Mouse (Mus musculus) mesoderm, embryonic 11.5 days (tissue): Measurements from ENCODE around the gene Zbed3.

Experiments
- DNase-seq: peaks from one replicate; pipeline ENCODE4 v3.0.0-alpha.2; 2012; ENCODE audit warnings: low read depth, low spot score

Zbed3 gene

DNA sequence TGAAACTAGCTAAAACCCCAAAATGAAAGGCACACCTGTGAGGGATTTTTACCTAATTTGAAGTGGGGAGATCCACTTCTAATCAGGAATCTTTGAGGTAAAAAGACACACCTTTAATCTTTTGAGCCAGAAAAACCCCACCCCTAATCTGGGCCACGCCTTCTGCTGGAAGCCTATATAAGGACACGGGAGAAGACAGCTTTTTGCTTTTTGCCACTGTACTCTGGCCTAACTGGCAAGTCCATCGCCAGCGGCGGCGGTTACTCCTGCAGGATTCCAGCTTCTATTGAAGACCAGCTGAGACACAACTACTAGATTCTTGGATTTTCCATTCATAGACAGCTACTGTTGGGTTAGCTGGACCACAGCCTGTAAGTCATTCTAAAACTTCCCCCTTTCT lies at the start of gene Zbed3:
Zbed3 (plus strand) TSS at position 213 of the 400 bp plus-strand sequence.
- DNase-seq: no peak

DNA sequence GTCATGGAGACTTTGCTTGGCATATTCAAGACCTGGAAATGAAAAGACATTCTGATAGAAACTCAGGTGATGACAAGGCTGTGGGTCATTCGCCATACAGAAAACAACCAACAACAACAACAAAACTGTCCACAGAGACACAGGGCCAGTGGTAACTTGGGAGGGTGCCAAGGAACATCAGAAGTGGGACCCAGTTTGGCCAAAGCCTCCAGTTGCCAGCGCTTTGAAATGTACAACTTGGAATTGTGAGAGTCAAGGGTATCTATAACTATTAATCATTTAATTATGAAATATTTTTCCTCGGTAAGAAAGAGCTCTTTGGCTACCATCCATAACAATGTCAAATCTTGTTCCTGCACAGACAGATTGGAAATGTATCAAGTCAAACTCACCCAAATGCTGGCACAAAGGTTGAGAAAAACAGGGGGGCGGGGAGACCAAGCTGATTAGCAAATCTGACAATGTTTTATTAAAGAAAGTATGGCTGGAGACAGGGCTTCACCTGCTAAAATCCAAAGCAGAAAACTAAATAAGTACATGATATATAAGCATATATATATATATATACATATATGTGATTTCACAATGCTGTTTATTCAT lies 44.9 kb upstream of the Zbed3 start:
- no peak for DNase-seq

DNA sequence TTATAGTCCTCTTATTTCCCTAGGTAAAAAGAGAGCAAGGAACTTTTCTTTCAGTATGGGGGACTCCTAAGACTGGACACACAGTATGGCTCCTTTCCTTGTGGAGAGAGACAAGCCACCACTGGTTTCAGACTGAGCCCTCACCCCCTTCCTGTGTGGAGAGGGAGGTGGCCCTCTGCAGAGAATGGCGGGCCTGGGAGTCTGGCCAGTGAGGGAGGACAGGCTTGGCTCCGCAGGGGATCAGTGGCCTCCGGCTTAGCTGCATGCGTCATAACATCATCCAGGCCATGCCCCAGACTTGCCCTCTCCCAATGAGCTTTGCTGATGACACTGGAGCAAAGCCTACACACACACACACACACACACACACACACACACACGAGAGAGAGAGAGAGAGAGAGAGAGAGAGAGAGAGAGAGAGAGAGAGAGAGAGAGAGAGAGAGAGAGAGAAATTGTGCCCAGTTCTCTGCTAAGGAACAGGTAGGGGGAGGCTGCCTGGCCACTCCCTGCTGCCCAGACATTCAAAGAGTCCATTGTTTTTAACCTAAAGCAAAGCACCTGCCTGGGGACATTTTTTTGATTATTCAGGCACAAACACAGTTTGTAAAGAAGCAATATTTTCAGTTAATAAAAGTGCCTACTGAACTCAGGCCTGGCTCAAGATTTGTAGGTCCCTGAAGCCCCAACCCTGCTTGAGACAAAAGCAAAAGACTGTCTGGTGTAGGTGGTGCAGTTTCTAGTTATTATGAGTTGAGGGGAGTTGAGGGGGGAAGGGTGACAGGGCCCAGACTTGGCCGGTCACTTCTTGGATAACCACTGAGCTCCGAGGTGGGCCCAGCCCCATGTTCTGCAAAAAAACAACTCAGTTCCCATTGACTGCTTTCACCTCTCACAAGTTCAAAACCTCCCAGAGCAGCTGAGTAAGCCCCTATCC lies 41.4 kb upstream of the Zbed3 start:
- DNase-seq: no peak

DNA sequence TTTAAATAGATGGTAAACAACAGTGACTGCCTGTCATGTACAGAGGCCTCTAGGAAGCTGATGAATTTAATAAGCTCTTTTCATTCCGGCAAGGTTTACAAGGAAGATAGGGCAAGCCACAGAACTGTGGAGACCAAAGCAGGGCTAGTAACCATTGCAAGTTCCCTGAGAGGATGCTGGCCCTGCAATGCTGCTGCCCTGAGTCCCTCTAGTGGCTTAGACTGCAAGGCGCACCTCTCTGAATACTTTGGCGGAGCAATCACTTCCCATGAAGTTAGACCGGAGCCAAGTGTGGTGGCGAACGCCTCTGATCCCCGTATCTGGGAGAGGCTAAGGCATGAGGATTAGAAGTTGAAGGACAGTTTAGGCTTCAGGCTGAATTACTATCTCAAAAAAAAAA lies 36.4 kb upstream of the Zbed3 start:
- peak; percentile 79 for DNase-seq

DNA sequence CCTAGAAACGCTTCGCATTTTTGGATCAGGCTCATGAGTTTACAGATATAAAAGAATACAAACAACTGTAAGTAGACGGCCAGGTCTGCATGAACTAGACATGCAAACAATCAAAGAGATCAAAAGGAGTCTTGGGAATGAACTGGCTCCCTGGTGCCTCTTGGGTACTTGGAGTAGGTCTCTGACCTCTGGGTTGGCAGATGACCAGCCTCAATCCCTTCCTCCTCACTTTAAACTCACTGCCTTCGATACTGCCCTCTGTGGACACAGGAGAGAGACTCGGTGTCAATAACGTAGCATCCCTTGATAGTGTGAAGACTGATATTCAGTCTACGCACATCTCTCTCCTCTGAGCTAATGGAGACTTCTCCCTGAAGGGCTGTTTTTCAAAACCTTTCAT lies 35.4 kb upstream of the Zbed3 start:
- no peak for DNase-seq

DNA sequence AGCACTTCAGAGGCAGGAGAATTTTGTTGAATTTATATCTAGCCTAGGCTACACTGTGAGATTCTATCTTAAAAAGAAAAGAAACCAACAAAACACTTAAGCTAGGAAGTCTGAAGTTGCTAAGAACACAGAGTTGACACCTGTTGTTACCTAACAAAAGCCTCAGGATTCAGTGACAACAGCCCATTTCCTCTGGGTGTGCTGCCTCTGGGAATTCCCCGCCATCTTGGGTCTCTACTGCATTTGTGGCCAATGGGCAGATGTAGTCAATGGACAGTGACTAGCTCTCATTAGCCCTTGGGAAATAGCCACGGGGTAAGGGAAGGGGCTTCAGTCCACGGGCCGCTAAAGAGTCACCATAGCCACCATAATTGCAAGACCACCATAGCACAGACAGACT lies 31.4 kb upstream of the Zbed3 start:
- DNase-seq: no peak

DNA sequence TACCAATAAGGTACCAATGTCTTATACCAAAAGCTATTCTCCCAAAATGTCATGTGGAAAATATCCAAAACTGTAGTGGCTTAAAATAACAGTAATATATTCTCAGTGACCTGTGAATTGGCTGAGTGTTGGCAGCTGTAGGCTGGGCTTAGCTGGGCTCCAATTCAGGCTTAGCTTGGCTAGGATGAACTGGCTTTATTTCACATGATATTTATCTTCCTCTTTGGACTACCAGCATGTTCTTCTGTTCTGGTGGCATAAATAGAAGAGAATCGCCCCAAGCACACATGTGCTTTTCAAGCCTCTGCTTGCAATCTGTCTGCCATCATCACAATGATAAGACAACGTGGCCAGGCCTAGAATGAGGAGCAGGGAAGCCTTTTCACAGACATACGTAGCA lies 23.5 kb upstream of the Zbed3 start:
- no peak for DNase-seq

DNA sequence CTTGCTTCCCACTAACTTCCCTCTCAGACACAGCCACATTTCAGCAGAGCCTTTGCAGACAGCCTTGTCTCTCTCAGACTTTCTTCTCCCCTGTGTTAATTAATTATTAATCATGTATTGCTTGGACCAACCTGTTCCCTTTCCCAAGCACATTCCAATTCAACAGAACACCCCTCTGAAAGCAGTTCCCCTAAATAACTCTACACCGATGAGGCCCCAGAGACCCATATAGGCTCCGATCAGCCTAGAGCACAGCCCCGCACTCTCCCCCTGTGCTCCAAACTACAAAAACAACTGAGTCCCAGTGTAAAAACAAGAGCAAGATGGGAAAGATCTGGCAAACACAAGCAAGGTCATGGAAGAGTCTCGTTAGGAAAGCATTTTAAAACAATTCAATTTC lies 16.8 kb upstream of the Zbed3 start:
- DNase-seq: no peak

DNA sequence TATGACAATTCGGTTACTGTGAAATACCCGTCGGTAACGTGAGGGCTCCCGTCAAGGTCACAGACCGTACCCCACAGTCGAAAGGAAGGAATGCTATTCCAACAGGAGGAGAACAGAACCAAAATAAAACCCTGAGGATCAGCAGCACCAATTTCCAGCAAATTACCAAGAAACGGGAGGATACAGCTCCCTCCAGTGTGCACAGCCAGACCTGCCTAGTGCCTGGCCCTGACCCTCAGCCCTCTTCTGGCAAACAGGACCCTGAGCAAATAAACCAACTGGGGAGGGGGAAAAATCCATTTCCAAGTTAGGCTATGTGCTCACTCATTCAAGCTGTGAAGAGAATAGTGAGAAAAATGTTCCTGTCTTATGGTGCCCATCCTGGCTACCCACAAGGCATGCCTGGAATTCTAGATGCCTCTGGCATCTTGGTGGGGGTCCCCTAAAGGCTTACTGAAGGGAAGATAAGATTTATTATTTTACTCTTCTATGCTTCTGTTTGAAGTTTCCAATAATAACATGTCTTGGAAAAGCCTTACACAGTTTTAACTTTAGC lies 16.2 kb upstream of the Zbed3 start:
- peak; percentile 26 for DNase-seq

DNA sequence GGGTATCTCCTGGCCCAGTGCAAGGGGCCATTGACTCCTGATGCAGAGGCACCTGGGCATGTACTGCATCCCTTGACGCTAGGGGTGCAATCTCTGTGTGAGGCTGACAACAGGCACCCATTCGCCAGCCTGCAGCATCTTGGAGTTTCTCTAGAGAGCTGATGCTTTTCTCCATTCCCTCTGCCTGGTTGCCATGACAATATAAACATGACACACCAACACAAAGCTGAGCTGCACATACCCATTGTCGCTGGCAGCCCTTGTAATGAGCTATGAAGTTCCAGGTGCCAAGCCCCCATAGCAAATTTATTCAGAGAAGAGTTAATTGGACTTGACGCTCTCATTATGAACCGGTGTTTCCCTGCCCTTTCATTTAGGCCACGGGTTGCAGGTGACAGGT lies 11.4 kb upstream of the Zbed3 start:
- DNase-seq: no peak

DNA sequence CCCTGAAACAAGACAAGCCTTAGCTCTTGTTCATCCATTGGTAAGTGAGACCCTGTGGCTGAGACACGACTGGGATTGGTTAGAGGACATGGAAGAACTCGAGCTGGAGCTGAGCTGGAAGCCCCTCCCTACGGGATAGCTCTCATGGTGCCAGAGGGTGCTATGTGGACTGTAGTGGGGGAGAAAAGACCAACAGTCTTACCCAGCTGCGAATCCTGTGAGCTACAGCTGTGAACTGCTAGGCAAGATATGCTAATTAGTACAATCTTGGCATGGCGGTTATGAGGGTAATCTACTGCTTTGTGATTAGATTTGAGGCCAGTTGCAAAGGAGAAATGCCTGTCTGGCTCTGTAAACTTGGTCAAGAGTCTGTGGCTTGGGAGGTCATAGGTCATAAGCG lies 4.3 kb upstream of the Zbed3 start:
- DNase-seq: no peak

DNA sequence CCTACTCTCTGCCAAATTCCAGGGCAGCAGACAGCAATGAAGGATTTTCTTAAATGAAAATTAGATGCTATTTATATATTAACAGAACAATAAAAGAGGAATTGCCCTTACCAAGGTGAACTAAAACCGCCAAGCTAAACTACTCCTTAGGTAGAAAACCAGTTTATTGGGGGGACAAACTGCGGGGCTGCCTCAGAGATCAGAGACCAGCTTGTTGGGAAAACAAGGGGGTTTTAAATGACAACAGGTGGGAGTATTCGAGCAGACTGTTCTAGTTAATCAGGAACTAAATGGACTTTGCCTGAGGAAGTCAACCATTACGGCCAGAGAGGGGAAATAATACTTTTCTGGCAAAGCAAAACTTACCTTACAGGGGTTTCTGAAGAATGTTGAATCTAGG lies 3.0 kb upstream of the Zbed3 start:
- DNase-seq: no peak

DNA sequence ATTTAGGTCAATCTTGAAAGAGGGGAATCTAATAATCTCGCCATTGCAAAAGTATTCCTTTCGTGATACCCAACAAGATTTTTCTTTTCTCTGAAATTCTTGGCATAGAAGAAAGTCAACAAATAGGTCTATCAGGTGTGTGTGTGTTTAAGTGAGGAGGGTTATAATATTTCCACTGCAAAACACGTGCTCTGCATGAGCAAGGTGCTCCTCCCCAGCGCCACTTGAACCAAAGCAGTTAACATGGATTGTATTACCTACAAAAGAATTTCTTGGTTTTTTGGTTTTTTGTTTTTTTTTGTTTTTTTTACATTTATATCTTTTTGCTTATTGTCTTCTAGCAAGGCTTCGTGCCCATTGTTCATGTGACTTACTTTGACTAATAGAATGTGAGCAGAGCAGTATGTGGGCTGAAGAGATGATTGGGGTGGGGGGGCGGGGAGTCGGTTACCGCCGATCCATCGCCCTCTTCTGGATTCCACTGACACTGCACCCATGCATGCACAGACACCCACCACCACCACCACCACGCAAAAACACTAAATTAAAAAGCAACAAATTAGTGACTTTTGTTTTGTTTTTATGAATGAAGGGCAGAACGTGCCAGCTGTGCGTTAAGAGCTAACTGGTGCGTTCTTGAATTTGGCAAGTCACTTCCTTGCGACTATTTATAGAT lies 676 bp downstream of the Zbed3 start:
- peak; percentile 65 for DNase-seq

DNA sequence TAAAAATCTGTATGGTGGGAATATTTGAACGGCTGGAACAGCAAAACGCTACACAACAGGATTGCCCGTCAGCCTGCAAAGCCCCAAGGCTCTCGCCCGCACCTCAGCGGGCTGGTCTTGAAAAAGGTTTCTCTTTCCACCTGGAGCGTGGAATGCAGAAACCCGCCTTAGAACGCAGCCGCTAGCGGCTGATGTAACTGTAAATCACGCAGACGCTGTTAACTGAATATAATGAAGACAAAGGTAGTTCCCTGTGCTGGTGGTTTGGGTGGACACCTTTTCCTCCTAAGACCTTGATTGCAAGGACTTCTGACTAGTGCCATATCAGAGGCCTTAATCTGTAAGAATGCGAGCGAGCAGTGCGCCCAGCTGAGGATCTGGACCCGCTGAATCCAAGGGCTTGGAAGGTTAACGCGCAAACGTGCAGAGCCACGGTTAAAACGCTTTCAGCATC lies 1.2 kb downstream of the Zbed3 start:
- no peak for DNase-seq

DNA sequence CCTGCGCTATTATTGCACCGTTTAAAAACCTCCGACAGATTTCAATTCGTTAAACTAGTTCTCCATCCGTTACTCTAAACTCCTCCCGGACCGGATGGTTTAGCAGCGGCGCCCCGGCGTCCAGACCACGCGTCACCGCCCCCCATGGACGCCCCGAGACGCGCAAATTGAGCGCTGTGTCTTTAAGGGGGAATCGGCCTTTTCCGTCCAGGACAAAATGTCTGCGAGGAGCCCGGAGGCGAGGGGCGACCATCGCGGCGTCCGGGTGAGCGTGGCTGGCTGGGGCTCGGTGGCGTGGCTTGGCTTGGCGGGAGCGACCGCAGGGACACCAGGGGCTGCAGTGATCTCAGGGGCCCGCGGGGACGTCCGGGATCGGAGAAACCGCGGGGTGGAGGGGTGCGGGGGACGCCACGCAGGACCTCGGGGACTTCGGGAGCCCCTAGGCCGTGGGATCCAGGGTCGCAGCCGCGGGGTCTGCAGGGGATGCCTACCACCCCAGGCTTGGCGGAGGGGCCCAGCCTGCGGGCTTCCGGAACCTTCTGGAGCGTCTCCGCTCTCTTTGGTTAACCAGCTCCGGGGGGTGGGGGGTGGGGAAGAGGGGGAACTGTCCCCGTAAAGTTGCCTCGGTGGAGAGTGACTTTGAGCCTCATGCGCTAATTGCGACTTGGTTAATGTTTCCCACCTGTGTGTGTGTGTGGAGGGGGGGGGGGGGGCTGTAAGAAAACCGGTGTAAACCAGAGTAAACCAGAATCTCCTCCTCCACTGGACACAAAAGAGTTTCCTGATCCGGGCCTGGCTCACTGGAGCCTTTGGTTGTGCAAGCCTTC lies 1.9 kb downstream of the Zbed3 start:
- peak; percentile 85 for DNase-seq

DNA sequence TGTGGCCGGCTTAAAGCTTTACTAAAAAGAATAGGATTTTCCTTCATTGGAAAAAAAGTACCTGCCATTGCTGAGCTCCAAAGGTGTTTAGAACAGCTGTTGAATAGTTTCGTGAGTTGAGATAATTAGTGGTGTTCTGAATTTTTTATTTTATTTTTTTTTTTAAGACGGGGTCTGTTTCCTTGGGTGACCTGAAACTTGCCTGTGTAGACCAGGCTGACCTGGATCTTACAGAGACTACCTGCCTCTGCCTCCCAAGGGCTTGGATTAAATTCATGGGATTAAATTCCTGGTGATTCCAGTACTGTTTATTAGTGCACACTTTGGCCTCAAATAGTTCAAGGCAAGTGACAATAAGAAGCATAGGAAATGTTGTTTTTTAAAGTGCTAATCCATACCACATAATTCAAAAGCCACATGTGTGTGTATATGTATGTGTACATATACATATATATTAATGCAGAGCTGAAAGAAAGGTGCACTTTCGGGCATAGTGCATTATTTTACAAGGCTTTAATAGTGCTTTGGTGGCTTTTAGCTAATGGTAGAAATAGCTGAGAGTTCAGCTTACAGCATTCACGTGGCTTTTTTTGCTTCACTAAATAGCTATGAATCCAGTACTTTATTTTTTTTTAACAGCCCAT lies 2.6 kb downstream of the Zbed3 start:
- peak; percentile 14 for DNase-seq

DNA sequence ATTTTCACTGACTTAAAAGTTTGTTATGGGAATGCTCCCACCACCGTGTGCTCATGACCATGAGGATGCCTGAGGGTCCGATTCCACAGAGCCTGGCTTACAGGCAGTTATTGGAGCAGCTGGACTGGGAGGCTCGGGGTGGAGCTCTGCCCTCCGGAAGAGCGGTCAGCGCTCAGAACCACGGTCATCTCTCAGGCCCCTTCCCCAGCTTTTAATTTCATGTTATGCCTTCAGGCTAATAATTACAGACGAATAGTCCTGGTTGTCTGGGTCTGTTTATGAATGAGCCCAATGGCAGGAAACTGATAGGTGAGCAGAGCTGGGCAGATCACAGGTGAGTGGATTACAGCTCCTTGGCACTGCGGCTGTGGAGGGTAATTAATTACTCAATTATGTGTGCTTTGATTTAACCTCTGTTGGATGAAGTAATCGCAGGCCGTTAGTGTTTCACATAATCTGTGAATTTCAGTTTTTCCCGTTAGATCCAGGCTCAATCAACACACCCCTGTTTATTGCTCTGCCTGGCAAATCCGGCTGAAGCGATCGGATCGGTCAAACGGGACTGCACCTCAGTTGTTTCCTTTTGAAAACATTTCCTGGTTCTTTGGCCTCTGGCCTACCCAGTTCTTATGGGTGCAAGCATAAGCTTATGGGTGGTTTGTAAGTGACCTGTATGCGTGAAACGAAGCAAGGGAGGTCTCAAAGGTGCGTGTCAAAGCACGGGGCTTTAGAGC lies 3.4 kb downstream of the Zbed3 start:
- DNase-seq: peak; percentile 72

DNA sequence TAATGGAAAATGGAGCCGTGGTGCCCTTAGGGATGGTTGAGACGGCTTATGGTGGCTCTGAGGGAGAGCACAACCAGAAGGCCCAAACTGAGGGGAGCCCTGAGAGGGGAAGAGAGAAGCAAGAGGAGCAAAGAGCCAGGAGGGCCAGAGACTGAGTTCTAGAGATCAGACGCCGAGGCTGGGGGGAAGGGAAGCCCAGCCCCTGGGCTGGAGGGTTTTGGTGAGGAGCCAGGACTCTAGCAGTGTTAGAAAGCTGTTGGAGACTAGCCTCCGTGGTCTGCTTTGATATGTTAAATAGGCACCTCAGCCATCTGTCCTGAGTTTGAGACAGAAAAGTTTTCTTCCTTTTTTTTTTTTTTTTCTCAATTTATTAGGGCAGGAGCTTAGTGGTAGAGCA lies 3.9 kb downstream of the Zbed3 start:
- peak; percentile 18 for DNase-seq

DNA sequence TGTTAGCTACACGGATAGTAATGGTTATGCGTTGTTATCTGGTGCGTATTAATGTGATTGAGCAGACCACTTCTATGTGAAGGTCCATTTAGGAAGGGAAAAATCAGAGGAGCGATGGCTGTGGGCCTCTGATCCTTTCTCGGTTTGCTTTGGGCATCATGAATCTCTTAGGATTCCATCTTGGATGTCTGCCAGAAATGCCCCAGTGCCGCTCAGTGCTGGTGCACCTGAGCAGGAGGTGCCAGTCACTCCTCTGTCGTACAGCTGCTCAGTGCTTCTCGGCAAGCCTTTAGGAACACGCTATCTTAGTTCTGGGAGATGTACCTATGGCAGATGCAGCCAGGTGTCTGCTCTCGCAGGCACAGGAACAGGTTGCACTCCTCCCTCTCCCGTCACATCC lies 5.4 kb downstream of the Zbed3 start:
- no peak for DNase-seq

DNA sequence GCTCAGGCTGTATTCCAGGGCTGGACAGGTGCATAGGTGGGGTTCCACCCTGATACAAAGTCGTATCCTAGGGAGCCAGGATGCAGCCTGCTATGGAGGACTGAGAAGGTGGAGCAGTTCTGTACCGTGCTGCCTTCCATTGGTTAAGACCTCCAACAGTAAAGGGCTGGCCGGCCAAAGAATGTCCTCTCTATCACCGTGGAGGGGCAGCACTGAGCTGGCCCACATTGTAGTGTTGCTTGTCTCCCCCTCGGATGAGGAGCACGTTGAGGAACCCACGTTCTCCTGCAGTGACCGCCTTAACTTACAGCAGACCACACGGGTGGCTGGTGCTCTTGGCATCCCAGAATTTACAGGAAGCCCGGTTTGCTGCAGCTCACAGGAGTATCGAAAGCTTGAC lies 7.1 kb downstream of the Zbed3 start:
- DNase-seq: no peak
